Mouse (Mus musculus): ENCODE measurements around the gene Agtpbp1.
A peak's percentile ranks its signal among the peaks of the same experiment; 100 is the strongest.

Gene Agtpbp1

GRCm38 (mm10) chr13:59572549-59572948, 12.5 kb downstream of the Agtpbp1 start:
- DNase-seq (ENCODE audit: low spot score), result no peak

- DNase-seq (ENCODE audit: low spot score), result no peak
These were observed 13.9 kb downstream of the Agtpbp1 start for GRCm38 (mm10) chr13:59571107-59571506.

GRCm38 (mm10) chr13:59565945-59566520, 19.0 kb downstream of the Agtpbp1 start:
- no peak for DNase-seq (ENCODE audit: low spot score)

GRCm38 (mm10) chr13:59564923-59565322, 20.1 kb downstream of the Agtpbp1 start:
- no peak for DNase-seq (ENCODE audit: low spot score)

GRCm38 (mm10) chr13:59564505-59564904, 20.5 kb downstream of the Agtpbp1 start:
- no peak for DNase-seq (ENCODE audit: low spot score)

- DNase-seq (ENCODE audit: low spot score), result no peak
These were observed 22.6 kb downstream of the Agtpbp1 start for GRCm38 (mm10) chr13:59562471-59562870.

GRCm38 (mm10) chr13:59558776-59559175, 26.3 kb downstream of the Agtpbp1 start:
- DNase-seq (ENCODE audit: low spot score), result no peak

- peak; percentile 91 for DNase-seq (ENCODE audit: low spot score)
These were observed 27.6 kb downstream of the Agtpbp1 start for GRCm38 (mm10) chr13:59557185-59557985.

- peak; percentile 52 for DNase-seq (ENCODE audit: low spot score)
These were observed 28.4 kb downstream of the Agtpbp1 start for GRCm38 (mm10) chr13:59556670-59557069.

- no peak for DNase-seq (ENCODE audit: low spot score)
These were observed 29.3 kb downstream of the Agtpbp1 start for GRCm38 (mm10) chr13:59555613-59556192.

- no peak for DNase-seq (ENCODE audit: low spot score)
These were observed 30.1 kb downstream of the Agtpbp1 start for GRCm38 (mm10) chr13:59554772-59555505.

GRCm38 (mm10) chr13:59552751-59553150, 32.3 kb downstream of the Agtpbp1 start:
- no peak for DNase-seq (ENCODE audit: low spot score)

- no peak for DNase-seq (ENCODE audit: low spot score)
These were observed 32.7 kb downstream of the Agtpbp1 start for GRCm38 (mm10) chr13:59552286-59552685.

GRCm38 (mm10) chr13:59549318-59549798, 35.7 kb downstream of the Agtpbp1 start:
- no peak for DNase-seq (ENCODE audit: low spot score)

GRCm38 (mm10) chr13:59547716-59548115, 37.3 kb downstream of the Agtpbp1 start:
- no peak for DNase-seq (ENCODE audit: low spot score)

- no peak for DNase-seq (ENCODE audit: low spot score)
These were observed 37.9 kb downstream of the Agtpbp1 start for GRCm38 (mm10) chr13:59547091-59547490.

GRCm38 (mm10) chr13:59542411-59542810, 42.6 kb downstream of the Agtpbp1 start:
- DNase-seq (ENCODE audit: low spot score), result no peak

GRCm38 (mm10) chr13:59540030-59540429, 45.0 kb downstream of the Agtpbp1 start:
- no peak for DNase-seq (ENCODE audit: low spot score)

GRCm38 (mm10) chr13:59538661-59539060, 46.4 kb downstream of the Agtpbp1 start:
- no peak for DNase-seq (ENCODE audit: low spot score)

GRCm38 (mm10) chr13:59536631-59537030, 48.4 kb downstream of the Agtpbp1 start:
- no peak for DNase-seq (ENCODE audit: low spot score)

- no peak for DNase-seq (ENCODE audit: low spot score)
These were observed 49.3 kb downstream of the Agtpbp1 start for GRCm38 (mm10) chr13:59535746-59536145.

- no peak for DNase-seq (ENCODE audit: low spot score)
These were observed 50.7 kb downstream of the Agtpbp1 start for GRCm38 (mm10) chr13:59534301-59534700.
